Comparison of ENCODE assay signal across 12 mouse cellular contexts in genomic region chr11:32516916-32517712, GRCm38 (mm10). TPM values are rescaled to one million over a fixed set of nuclear protein-coding genes. Genes with fewer than 3 reads are reported as not detected.
DNase-seq lines count a peak whose midpoint lies in the region; ATAC-seq lines count a peak whose summit lies in the region.
"Had no signal": no experiment of that assay in that cellular context is flagged by ENCODE, and none has a peak within 500 bp of the region (broad histone marks: within the 10 kb centered on the region; RNA-seq: fewer than 3 reads in every experiment).

No protein-coding gene starts in this region.

- ATAC-seq in cerebellum, adult (ENCODE audit: insufficient number of reproducible peaks, low FRiP score, low TSS enrichment) = peak; percentile 97
- no peak for ATAC-seq in CD4-positive, CD25-positive, alpha-beta regulatory T cell, adult 4 months
- ATAC-seq: activated CD4-positive, CD25-positive, alpha-beta regulatory T cell, adult 4 months had no signal

- DNase-seq in cerebellum, postnatal 4 days (ENCODE audit: low spot score in 2 of 2) = no peak
- peak; percentile 63 to 82 for DNase-seq in layer of hippocampus, adult 18-20 months (ENCODE audit: low spot score in 2 of 2)
- DNase-seq in layer of hippocampus, postnatal 25 days (ENCODE audit: extremely low spot score in 1 of 2, low spot score in 1 of 2) = no peak
- peak; percentile 54 to 59 for DNase-seq in layer of hippocampus, adult 8-10 months (ENCODE audit: low spot score in 2 of 2)
- peak; percentile 46 to 65 for DNase-seq in right cerebral cortex, postnatal 36 days (ENCODE audit: low spot score in 2 of 2)
- no peak for DNase-seq in thymus, postnatal 4 days
- DNase-seq: kidney, postnatal 36 days; thymus, adult 2 months had no signal

RNA-seq across cellular contexts. Expression of gene Efcab9, which starts 14.8 kb away (rescaled TPM):
- 1 to 10 TPM; 2.6 to 2.9 TPM for total RNA-seq in layer of hippocampus, adult 18-20 months (2021)
- 1 to 10 TPM; 1.2 TPM for total RNA-seq in layer of hippocampus, postnatal 25 days (2021)
- total RNA-seq in layer of hippocampus, adult 8-10 months (2022) = 1 to 10 TPM in 3 of 4 experiments, under 1 TPM in 1; 0.54 to 2.2 (median 1.5) TPM
- 1 to 10 TPM in 1 of 2 experiments, under 1 TPM in 1; 0.87 to 1.1 TPM for polyA plus RNA-seq in CD4-positive, CD25-positive, alpha-beta regulatory T cell, adult 4 months (2017; shearing (Covaris generic))
- polyA plus RNA-seq: small intestine, adult 2 months had no signal

RNA-seq across cellular contexts. Expression of gene Stk10, which starts 16.0 kb away (rescaled TPM):
- 1 to 10 TPM; 7.6 to 8.0 TPM for total RNA-seq in layer of hippocampus, adult 18-20 months (2021)
- 1 to 10 TPM; 7.6 to 8.6 TPM for total RNA-seq in layer of hippocampus, postnatal 25 days (2021)
- 10 to 100 TPM in 2 of 4 experiments, 1 to 10 TPM in 2; 9.3 to 15.3 (median 12.2) TPM for total RNA-seq in layer of hippocampus, adult 8-10 months (2022)
- 100 to 1,000 TPM in 1 of 2 experiments, 10 to 100 TPM in 1; 84.0 to 217 TPM for polyA plus RNA-seq in CD4-positive, CD25-positive, alpha-beta regulatory T cell, adult 4 months (2017; shearing (Covaris generic))

Comparison
In these comparisons a context has a peak if more than half of its experiments do, and no peak if none do; other contexts are left out.
1. DNase-seq: peak in layer of hippocampus, adult 18-20 months (2 of 2), layer of hippocampus, adult 8-10 months (2 of 2) and right cerebral cortex, postnatal 36 days (2 of 2); none in cerebellum, postnatal 4 days (0 of 2), layer of hippocampus, postnatal 25 days (0 of 2) and thymus, postnatal 4 days (single experiment).